Mouse (Mus musculus) neural tube, embryonic 13.5 days (tissue): ENCODE results near the gene Acot7. TPM values are rescaled to one million over a fixed set of nuclear protein-coding genes. Genes with fewer than 3 reads are reported as not detected.
A peak's percentile ranks its signal among the peaks of the same experiment; 100 is the strongest.

Source experiments
- ATAC-seq: fragments of 200-750 bp; cut with Nextera tagmentation; 2 replicates; pipeline ENCODE4 v1.8.0; 2017; ENCODE audit warnings: low read depth, mild to moderate bottlenecking, moderate TSS enrichment, moderate library complexity
- H3K27ac ChIP-seq: fragments of 300-500 bp; sonication (generic); replicated peaks from 2 replicates; pipeline ENCODE4 v1.5.1; 2015; ENCODE audit warnings: moderate library complexity, mild to moderate bottlenecking, inconsistent platforms
- H3K27me3 ChIP-seq: fragments of 300-500 bp; sonication (generic); 2 replicates; pipeline ENCODE4 v1.6.1; 2015; ENCODE audit warnings: mild to moderate bottlenecking, inconsistent platforms
- H3K36me3 ChIP-seq: fragments of 300-500 bp; sonication (generic); 2 replicates; pipeline ENCODE4 v1.6.1; 2015; ENCODE audit warnings: mild to moderate bottlenecking, inconsistent platforms
- H3K4me1 ChIP-seq: fragments of 300-500 bp; sonication (generic); replicated peaks from 2 replicates; pipeline ENCODE4 v1.6.1; 2015; ENCODE audit warnings: inconsistent platforms
- H3K4me2 ChIP-seq: fragments of 300-500 bp; sonication (generic); 2 replicates; pipeline ENCODE4 v1.6.1; 2015; ENCODE audit warnings: inconsistent platforms, mild to moderate bottlenecking, moderate library complexity
- H3K4me3 ChIP-seq: fragments of 300-500 bp; sonication (generic); 2 replicates; pipeline ENCODE4 v1.5.1; 2015; ENCODE audit warnings: mild to moderate bottlenecking, inconsistent platforms
- H3K9ac ChIP-seq: fragments of 300-500 bp; sonication (generic); 2 replicates; pipeline ENCODE4 v1.6.1; 2015; ENCODE audit warnings: moderate library complexity, mild to moderate bottlenecking, inconsistent platforms
- H3K9me3 ChIP-seq: fragments of 300-500 bp; sonication (generic); 2 replicates; pipeline ENCODE4 v1.6.1; 2016; ENCODE audit warnings: inconsistent platforms
- WGBS: fragments of 180-500 bp; shearing (Covaris S2); methylation state at CpG from one replicate; pipeline ENCODE4 v1.1.7; 2015; 5-methylcytosine and 5-hydroxymethylcytosine counted together
- polyA plus RNA-seq: library from polyadenylated mRNA; unstranded; fragments of >200 nt; fragmentation: Nextera tagmentation; extraction: Ambion mirVana; gene quantifications from 2 replicates; pipeline ENCODE4 v1.2.1, GENCODE M21; 2015

Acot7 gene
- 316 and 346 TPM in 2 replicates for polyA plus RNA-seq

DNA sequence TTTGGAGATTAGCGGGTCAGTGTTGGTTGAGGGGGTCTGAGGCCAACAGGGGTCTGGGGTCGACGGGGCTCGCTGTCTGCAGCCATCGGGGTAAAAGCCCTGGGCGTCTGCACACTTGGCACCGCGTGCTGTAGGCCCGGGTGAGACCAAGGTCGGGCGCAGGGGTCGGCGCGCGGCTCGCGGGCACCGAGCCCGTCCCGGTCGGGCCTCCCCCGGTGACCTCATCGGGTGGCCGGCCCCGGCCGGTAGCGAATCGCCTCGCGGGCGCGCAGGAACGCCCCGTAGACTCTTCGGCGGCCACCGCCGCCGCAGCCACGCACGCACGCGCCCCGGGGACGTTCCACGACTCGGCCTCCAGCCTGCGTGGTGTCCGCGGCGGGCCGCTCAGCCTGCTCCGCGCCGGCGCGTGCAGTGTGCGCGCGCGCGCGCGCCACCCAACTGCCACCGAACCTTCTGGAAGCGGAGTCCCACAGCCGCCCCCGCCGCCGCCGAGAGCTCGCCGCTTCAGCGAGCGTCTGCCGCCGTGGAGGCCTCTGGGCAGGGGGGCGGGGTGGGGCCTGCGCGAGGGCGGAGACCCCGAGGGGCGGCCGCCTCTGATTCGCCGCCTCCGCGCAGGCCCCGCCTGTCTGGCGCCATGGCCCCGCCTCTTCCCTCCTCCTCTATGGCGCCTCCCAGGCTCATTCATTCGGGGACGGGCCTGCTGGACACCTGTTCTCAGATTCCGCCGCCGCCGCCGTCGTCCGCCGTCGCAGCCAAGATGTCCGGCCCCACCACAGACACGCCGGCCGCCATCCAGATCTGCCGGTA is at the start of gene Acot7:
Gene Acot7 (plus strand): TSS at position 598 of the 807 bp plus-strand sequence.
- Histone ChIP-seq H3K27ac (peak within 1 kb of the TSS; percentile 91), H3K4me1 (peaks cover 35% of the 10 kb centered on the region), H3K4me2 (peak within 1 kb of the TSS; percentile 90), H3K4me3 (peak within 1 kb of the TSS; percentile 78), H3K9me3 (no peaks in the 10 kb centered on the region), H3K9ac (peak within 1 kb of the TSS; percentile 85), H3K36me3 (peaks cover 6% of the 10 kb centered on the region; the same call in 1 of the 2 replicates), H3K27me3 (peaks cover 39% of the 10 kb centered on the region)
- WGBS: under 1% methylated on average over 97 of the region's 108 CpGs
- peak; percentile 96 for ATAC-seq

DNA sequence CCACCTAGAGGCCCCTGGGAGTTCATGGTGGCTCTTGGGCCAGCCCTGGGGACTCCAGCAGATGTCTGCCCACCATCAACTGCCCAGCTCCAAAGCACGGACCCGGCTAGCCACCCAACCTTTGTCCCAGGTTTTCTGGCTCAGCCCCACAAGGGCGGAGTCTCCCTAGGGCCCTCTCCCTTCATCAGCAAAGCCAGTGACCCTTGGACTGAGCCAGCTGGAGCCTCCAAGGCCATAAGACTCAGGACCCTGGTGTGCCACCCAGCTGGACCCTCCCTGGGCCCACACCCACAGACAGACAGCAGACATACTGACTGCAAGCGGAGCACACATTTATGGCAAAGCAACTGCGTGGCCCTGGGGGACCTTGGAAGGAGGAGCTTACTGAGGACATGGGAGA is 49.1 kb upstream of the Acot7 start:
- WGBS: 47% methylated on average over 5 of the region's 5 CpGs
- no peaks in the 10 kb centered on the region for H3K36me3 ChIP-seq
- H3K27ac ChIP-seq: no peak overlapping the region
- ATAC-seq: no peak
- no peaks in the 10 kb centered on the region for H3K9me3 ChIP-seq
- peaks cover 47% of the 10 kb centered on the region for H3K4me1 ChIP-seq
- H3K4me3 ChIP-seq: no peak overlapping the region
- H3K4me2 ChIP-seq: no peak overlapping the region
- peaks cover 100% of the 10 kb centered on the region for H3K27me3 ChIP-seq
- no peak overlapping the region for H3K9ac ChIP-seq

DNA sequence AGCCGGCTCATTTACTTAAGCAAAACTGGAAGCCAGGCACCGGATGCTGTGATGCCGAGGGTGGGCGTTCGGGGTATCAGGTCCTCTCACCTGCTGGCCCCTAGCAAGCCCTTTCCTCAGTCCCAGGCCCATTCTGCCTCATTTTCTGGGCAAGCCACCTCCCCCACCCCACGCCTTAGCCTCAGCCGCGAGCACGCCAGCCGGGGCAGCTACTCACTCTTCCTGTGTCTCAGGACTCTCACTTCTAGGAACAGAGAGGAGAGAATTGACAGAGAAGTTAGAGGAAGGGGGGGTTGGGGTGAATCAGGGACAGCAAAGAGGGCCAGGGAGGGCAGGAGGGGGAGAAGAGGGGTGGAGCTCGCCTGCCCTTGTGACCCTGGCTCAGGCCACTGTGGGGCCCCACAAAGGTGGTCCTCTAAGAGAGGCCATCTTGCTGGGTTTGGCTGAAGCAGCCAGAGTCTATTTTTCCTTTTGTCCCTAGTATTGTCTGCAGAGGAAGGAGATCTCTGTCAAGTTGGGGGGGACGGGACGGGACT is 48.5 kb upstream of the Acot7 start:
- no peak overlapping the region for H3K9ac ChIP-seq
- H3K9me3 ChIP-seq: no peaks in the 10 kb centered on the region
- no peak overlapping the region for H3K4me2 ChIP-seq
- no peak overlapping the region for H3K27ac ChIP-seq
- WGBS: 19% methylated on average over 13 of the region's 13 CpGs
- no peaks in the 10 kb centered on the region for H3K36me3 ChIP-seq
- H3K27me3 ChIP-seq: peaks cover 100% of the 10 kb centered on the region
- H3K4me1 ChIP-seq: peaks cover 47% of the 10 kb centered on the region
- H3K4me3 ChIP-seq: no peak overlapping the region
- ATAC-seq: no peak

DNA sequence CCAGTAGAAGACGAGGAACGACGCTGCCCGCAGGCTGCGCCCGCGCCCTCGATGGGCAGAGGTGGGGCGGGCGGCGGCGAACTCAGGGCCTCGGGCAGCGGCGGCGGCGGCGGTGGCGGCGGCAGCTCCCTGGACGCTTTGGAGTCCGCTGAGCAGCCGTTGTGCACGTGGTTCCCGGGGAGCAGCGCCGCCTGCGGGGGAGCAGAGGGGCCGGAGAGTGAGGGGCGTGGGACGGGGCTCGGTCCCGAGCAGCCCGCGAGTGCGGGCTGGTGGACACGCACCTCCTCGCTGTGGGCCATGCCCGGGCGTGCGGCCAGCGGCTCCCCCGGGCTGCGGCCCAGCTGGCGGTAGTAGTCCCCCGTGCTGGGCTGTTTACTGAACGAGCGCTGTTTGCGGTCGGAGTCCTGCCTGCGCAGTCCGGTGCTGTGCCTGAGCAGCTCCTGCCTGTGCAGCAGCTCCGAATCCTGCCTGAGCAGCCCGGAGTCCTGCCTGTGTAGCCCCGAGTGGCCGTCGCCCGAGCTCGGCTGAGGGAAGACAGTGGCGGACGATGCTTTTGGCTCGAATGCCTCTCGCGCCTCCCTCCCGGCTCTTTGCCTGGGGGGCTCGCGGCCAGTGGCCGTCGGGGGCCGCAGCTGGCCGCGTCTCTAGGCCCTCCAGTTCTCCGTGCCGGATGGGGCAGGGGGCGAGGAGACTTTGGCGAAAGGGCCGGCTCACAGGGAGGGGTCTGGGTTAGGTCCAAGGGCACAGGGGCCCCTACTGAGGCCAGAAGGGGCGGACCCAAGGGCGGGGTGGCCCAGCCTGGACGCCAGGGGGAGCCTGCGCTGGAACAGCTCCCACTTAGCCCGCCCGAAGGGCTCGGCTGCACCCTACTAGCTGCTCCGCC is 46.9 kb upstream of the Acot7 start:
- H3K4me1 ChIP-seq: peaks cover 36% of the 10 kb centered on the region
- H3K36me3 ChIP-seq: no peaks in the 10 kb centered on the region
- H3K27me3 ChIP-seq: peaks cover 96% of the 10 kb centered on the region
- H3K9ac ChIP-seq: peak overlapping the region; percentile 28
- peak overlapping the region; percentile 32 for H3K4me3 ChIP-seq
- H3K9me3 ChIP-seq: no peaks in the 10 kb centered on the region
- ATAC-seq: peak; percentile 81
- H3K4me2 ChIP-seq: peak overlapping the region; percentile 55
- WGBS: under 1% methylated on average over 71 of the region's 85 CpGs
- no peak overlapping the region for H3K27ac ChIP-seq

DNA sequence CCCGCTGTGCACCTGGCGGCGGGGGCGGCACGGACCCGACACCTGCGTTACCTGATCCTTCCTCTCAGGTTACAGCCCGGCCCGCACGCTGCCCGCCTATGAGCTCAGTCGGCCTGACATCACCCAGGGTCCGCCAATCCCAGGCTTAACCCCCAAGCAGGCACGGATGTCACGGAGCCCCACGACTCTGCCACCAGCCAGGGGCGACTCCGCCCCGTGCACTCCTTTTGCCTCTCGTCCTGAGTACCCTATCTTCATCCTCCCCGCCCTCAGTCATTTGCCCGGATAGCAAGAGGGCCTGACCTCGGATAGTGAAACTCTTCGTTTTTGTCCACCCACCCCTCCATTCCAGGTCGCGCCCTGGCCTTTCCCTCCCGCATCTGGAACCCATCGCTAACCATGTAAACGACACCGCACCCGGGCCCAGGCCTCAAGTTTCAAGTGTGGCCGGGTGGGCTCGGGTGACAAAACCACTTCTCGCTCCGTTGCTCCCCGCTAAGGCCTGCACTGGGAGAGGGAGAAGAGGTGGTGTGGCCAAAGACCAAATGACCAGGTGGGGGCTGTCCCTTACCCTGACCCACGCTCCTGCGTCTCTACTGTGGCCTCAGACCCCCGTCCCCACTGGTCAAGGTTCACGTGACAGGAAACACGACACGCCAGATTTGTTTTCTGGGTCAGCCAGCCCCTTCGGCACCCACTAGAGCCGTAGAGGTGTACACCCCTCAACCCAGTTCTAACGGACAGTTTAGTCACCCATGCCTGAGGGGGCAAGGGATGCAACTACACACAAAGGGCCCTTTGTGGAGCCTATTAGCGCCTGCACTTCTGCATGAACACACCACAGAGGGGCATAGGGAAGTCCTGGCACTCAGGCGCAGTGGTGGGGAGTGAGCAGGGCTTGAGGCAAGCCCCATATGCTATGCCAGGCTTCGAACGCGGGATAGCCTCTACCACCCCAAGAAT is 45.8 kb upstream of the Acot7 start:
- no peak for ATAC-seq
- Histone ChIP-seq H3K4me1 (peaks cover 25% of the 10 kb centered on the region), H3K27me3 (peaks cover 91% of the 10 kb centered on the region), H3K9me3 (no peaks in the 10 kb centered on the region), H3K4me2 (peak overlapping the region; percentile 55), H3K36me3 (no peaks in the 10 kb centered on the region), H3K4me3 (peak overlapping the region; percentile 10; the same call in 1 of the 2 replicates), H3K27ac (no peak overlapping the region), H3K9ac (no peak overlapping the region)
- 3% methylated on average over 50 of the region's 50 CpGs for WGBS

DNA sequence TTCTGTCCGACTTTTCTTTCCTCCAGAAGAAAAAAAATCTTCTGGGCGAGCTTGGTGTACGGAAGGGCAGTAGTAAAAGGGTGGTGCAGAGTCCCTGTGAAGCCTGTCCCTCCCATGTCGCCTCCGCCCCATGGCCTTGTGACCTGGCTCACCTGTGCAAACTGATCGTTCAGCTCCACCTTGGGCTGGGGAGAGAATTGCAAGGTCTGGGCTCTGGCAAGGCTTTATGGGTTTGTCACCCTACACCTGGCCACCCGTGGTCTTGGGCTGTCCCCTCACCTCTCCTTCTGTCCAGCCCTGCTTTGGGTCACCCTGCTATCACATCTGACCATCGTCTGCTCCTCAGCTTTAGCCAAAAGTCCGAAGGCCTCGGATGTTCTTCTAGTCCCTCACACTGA is 45.2 kb upstream of the Acot7 start:
- WGBS: 20% methylated on average over 10 of the region's 10 CpGs
- no peak overlapping the region for H3K27ac ChIP-seq
- H3K4me3 ChIP-seq: no peak overlapping the region
- peaks cover 88% of the 10 kb centered on the region for H3K27me3 ChIP-seq
- no peak for ATAC-seq
- H3K4me1 ChIP-seq: peaks cover 25% of the 10 kb centered on the region
- H3K9ac ChIP-seq: no peak overlapping the region
- H3K36me3 ChIP-seq: no peaks in the 10 kb centered on the region
- H3K9me3 ChIP-seq: no peaks in the 10 kb centered on the region
- no peak overlapping the region for H3K4me2 ChIP-seq

DNA sequence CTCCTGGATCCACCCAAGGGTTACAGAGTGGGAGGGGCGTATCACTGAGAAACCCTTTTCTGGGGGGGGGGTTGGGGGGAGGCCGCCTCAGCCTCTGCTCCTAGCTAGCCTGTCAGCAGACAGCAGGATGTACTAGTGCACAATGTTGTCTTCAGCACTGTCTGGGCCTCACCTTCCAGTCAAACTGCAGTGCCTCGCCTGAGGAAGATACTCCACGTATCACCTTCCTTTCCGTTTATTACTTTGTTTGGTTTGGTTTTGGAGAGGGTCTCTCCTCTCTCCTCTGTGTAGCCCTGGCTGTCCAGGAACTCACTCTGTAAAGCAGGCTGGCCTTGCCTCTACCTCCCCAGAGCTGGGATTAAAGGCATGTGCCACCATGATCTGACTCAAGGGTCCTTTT is 44.7 kb upstream of the Acot7 start:
- Histone ChIP-seq H3K27ac (no peak overlapping the region), H3K4me1 (peaks cover 27% of the 10 kb centered on the region), H3K36me3 (no peaks in the 10 kb centered on the region), H3K27me3 (peaks cover 86% of the 10 kb centered on the region), H3K9ac (no peak overlapping the region), H3K4me2 (no peak overlapping the region), H3K4me3 (no peak overlapping the region), H3K9me3 (no peaks in the 10 kb centered on the region)
- no peak for ATAC-seq
- WGBS: 35% methylated on average over 5 of the region's 5 CpGs

DNA sequence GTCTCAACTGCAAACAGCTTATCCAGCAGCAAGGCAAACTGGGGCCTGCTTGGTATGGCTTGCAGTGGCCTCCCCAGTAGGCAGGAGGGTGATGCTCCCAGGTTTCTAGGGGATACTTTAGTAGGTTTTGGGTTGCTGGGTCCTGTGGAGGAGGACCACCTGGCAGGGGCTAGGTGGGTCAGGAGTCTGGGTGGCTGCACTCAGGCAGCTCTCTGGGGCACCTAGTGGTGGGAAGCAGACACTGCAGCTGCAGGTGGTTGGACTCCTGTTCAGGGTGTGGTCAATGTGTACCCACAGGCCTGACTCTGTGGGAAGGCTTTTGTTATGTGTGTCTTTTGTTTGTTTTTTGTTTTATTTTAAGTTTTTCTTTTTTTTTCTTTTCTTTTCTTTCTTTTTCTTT is 43.4 kb upstream of the Acot7 start:
- peaks cover 85% of the 10 kb centered on the region for H3K27me3 ChIP-seq
- no peak overlapping the region for H3K4me2 ChIP-seq

DNA sequence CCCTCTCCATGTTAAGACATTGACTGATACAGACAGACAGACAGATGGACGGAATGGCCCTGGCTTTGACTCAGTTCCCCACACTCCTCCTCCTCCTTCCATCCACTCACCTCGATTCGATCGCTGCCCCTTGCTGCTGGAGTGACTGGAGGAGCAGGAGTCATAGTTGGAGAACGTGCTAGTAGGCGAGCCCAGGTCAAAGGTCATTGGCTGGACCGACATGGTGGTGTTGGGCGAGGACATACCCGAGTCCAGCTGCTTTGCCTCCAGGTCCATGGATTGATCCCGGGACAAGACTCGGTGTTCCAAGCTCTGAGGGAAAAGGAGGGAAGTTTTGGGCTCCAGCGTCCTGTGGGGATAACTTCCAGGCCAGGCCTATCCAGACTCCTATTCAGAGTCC is 42.6 kb upstream of the Acot7 start:
- Histone ChIP-seq H3K27me3 (peaks cover 84% of the 10 kb centered on the region), H3K4me3 (no peak overlapping the region)

More for the DNA sequence above, 43.4 kb upstream of the Acot7 start:
- Histone ChIP-seq H3K9ac (no peak overlapping the region), H3K36me3 (no peaks in the 10 kb centered on the region), H3K27ac (no peak overlapping the region), H3K9me3 (no peaks in the 10 kb centered on the region), H3K4me1 (peaks cover 36% of the 10 kb centered on the region), H3K4me3 (no peak overlapping the region)
- ATAC-seq: no peak

DNA sequence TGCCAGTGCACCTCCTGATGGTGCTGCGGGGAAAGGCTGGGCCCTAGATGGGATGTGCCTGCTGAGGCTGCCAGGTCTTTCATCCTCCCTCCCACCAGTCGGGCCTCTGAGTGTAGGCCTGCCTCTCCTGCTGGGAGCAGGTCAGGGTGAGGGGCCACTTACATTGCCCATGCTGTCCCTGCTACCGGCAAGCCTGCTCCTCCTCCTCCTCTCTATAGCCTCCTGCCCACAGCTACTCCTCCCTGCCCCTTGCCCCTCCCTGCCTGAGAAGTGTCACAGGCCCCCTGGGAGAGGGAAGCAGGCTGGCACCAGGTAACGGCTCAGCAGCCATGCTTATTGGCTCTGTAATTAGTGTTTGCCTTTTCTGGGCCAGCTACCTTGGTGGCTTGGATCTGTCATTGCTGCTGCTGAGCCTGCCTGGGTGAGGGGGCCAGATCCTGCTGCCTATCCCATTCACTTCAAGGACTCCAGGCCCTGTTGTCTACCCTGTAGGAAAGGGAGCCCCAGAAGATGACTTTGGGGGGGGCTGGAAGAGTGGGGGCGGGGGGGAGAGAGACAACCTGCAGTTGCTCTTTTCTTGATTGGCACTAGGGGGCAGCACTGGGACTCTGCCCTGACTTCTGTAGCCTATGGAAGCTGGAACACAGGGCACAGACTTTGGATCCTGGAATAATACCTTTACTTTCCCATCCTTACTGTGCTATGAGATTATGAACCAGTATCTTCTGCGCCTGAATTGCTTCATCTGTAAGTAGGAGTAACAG is 41.6 kb upstream of the Acot7 start:
- no peaks in the 10 kb centered on the region for H3K9me3 ChIP-seq
- no peak overlapping the region for H3K9ac ChIP-seq
- H3K4me3 ChIP-seq: no peak overlapping the region
- H3K4me1 ChIP-seq: peaks cover 26% of the 10 kb centered on the region
- H3K4me2 ChIP-seq: no peak overlapping the region
- WGBS: 28% methylated on average over 6 of the region's 6 CpGs
- no peaks in the 10 kb centered on the region for H3K36me3 ChIP-seq
- ATAC-seq: no peak
- H3K27ac ChIP-seq: no peak overlapping the region
- H3K27me3 ChIP-seq: peaks cover 83% of the 10 kb centered on the region

More for the DNA sequence above, 42.6 kb upstream of the Acot7 start:
- H3K4me2 ChIP-seq: no peak overlapping the region
- H3K9me3 ChIP-seq: no peaks in the 10 kb centered on the region
- H3K4me1 ChIP-seq: peaks cover 35% of the 10 kb centered on the region
- no peak for ATAC-seq
- H3K27ac ChIP-seq: no peak overlapping the region
- WGBS: 80% methylated on average over 12 of the region's 12 CpGs
- no peaks in the 10 kb centered on the region for H3K36me3 ChIP-seq
- H3K9ac ChIP-seq: no peak overlapping the region

DNA sequence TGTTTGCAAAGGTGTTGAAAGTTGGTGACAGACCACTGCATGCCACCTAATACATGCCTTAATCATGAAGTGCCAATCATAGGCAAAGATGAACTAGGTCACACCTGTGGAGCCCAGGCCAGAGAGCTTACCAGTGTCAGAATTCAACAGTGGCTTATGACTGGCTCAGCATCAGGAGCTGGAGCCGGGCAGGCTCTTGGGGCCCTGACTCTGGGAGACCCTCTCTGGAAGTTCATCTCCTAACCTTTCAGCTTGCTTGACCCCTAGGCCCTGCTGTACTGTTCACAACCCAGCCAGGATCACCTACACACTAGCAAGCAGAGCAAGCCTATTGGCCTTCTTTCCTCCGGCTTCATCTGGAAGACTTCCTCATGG is 41.1 kb upstream of the Acot7 start:
- H3K9me3 ChIP-seq: no peaks in the 10 kb centered on the region
- 97% methylated on average over 2 of the region's 2 CpGs for WGBS
- ATAC-seq: no peak
- H3K36me3 ChIP-seq: no peaks in the 10 kb centered on the region
- peaks cover 81% of the 10 kb centered on the region for H3K27me3 ChIP-seq
- peaks cover 20% of the 10 kb centered on the region for H3K4me1 ChIP-seq
- H3K4me3 ChIP-seq: no peak overlapping the region
- no peak overlapping the region for H3K4me2 ChIP-seq
- H3K9ac ChIP-seq: no peak overlapping the region
- H3K27ac ChIP-seq: no peak overlapping the region
